Mouse (Mus musculus): ENCODE data around the gene Rpl10.

Rpl10 gene

GRCm38 (mm10) chrX:74270062-74270901 lies at the start of gene Rpl10:
Gene Rpl10, plus strand, starts transcription at chrX:74270812.
- in situ Hi-C loops (cut with MboI; ENCODE audit: low pct_unique_long_range_greater_than_20kb in 1 of 2, low sequenced_read_pairs in 2 of 2, unreplicated experiment in 1 of 2), result no loop called here

GRCm38 (mm10) chrX:74230038-74230437 lies 40.6 kb upstream of the Rpl10 start:
- in situ Hi-C loops (cut with MboI; ENCODE audit: low pct_unique_long_range_greater_than_20kb in 1 of 2, low sequenced_read_pairs in 2 of 2, unreplicated experiment in 1 of 2), result loop anchor here in 1 of 2 experiments (25.0 kb wide), 1 partner anchor 293 kb away; the partner anchor contains the start of gene Renbp

- in situ Hi-C loops (cut with MboI; ENCODE audit: low pct_unique_long_range_greater_than_20kb in 1 of 2, low sequenced_read_pairs in 2 of 2, unreplicated experiment in 1 of 2), result loop anchor here in 1 of 2 experiments (25.0 kb wide), 1 partner anchor 296 kb away; the partner anchor contains the start of gene Renbp
Observed at GRCm38 (mm10) chrX:74233196-74233595, 37.4 kb upstream of the Rpl10 start.

- in situ Hi-C loops (cut with MboI; ENCODE audit: low pct_unique_long_range_greater_than_20kb in 1 of 2, low sequenced_read_pairs in 2 of 2, unreplicated experiment in 1 of 2), result loop anchor here in 1 of 2 experiments (25.0 kb wide), 1 partner anchor 303 kb away; the partner anchor contains the start of gene Renbp
Observed at GRCm38 (mm10) chrX:74240332-74240731, 30.3 kb upstream of the Rpl10 start.

- in situ Hi-C loops (cut with MboI; ENCODE audit: low pct_unique_long_range_greater_than_20kb in 1 of 2, low sequenced_read_pairs in 2 of 2, unreplicated experiment in 1 of 2), result loop anchor here in 1 of 2 experiments (25.0 kb wide), 1 partner anchor 306 kb away; the partner anchor contains the start of gene Renbp
Observed at GRCm38 (mm10) chrX:74243396-74243795, 27.2 kb upstream of the Rpl10 start.

- in situ Hi-C loops (cut with MboI; ENCODE audit: low pct_unique_long_range_greater_than_20kb in 1 of 2, low sequenced_read_pairs in 2 of 2, unreplicated experiment in 1 of 2), result loop anchor here in 1 of 2 experiments (25.0 kb wide), 1 partner anchor 307 kb away; the partner anchor contains the start of gene Renbp
Observed at GRCm38 (mm10) chrX:74243807-74244206, 26.8 kb upstream of the Rpl10 start.

GRCm38 (mm10) chrX:74244614-74245083 lies 26.0 kb upstream of the Rpl10 start:
- in situ Hi-C loops (cut with MboI; ENCODE audit: low pct_unique_long_range_greater_than_20kb in 1 of 2, low sequenced_read_pairs in 2 of 2, unreplicated experiment in 1 of 2), result loop anchor here in 1 of 2 experiments (25.0 kb wide), 1 partner anchor 307 kb away; the partner anchor contains the start of gene Renbp

GRCm38 (mm10) chrX:74245107-74245506 lies 25.5 kb upstream of the Rpl10 start:
- in situ Hi-C loops (cut with MboI; ENCODE audit: low pct_unique_long_range_greater_than_20kb in 1 of 2, low sequenced_read_pairs in 2 of 2, unreplicated experiment in 1 of 2), result loop anchor here in 1 of 2 experiments (25.0 kb wide), 1 partner anchor 308 kb away; the partner anchor contains the start of gene Renbp

GRCm38 (mm10) chrX:74245687-74246086 lies 24.9 kb upstream of the Rpl10 start:
- in situ Hi-C loops (cut with MboI; ENCODE audit: low pct_unique_long_range_greater_than_20kb in 1 of 2, low sequenced_read_pairs in 2 of 2, unreplicated experiment in 1 of 2), result loop anchor here in 1 of 2 experiments (25.0 kb wide), 1 partner anchor 308 kb away; the partner anchor contains the start of gene Renbp

- in situ Hi-C loops (cut with MboI; ENCODE audit: low pct_unique_long_range_greater_than_20kb in 1 of 2, low sequenced_read_pairs in 2 of 2, unreplicated experiment in 1 of 2), result loop anchor here in 1 of 2 experiments (25.0 kb wide), 1 partner anchor 309 kb away; the partner anchor contains the start of gene Renbp
Observed at GRCm38 (mm10) chrX:74246213-74246681, 24.4 kb upstream of the Rpl10 start.

- in situ Hi-C loops (cut with MboI; ENCODE audit: low pct_unique_long_range_greater_than_20kb in 1 of 2, low sequenced_read_pairs in 2 of 2, unreplicated experiment in 1 of 2), result loop anchor here in 1 of 2 experiments (25.0 kb wide), 1 partner anchor 309 kb away; the partner anchor contains the start of gene Renbp
Observed at GRCm38 (mm10) chrX:74246693-74247092, 23.9 kb upstream of the Rpl10 start.

GRCm38 (mm10) chrX:74248651-74249050 lies 22.0 kb upstream of the Rpl10 start:
- in situ Hi-C loops (cut with MboI; ENCODE audit: low pct_unique_long_range_greater_than_20kb in 1 of 2, low sequenced_read_pairs in 2 of 2, unreplicated experiment in 1 of 2), result loop anchor here in 1 of 2 experiments (25.0 kb wide), 1 partner anchor 311 kb away; the partner anchor contains the start of gene Renbp

- in situ Hi-C loops (cut with MboI; ENCODE audit: low pct_unique_long_range_greater_than_20kb in 1 of 2, low sequenced_read_pairs in 2 of 2, unreplicated experiment in 1 of 2), result loop anchor here (5.0 to 25.0 kb wide), 2 partner anchors 163 to 312 kb away; partner anchors contain the start of gene Renbp (in 1 of the 2)
Observed at GRCm38 (mm10) chrX:74249615-74250014, 21.0 kb upstream of the Rpl10 start, which contains the start of gene Flna. Gene Flna, minus strand, starts transcription at chrX:74249820.

- in situ Hi-C loops (cut with MboI; ENCODE audit: low pct_unique_long_range_greater_than_20kb in 1 of 2, low sequenced_read_pairs in 2 of 2, unreplicated experiment in 1 of 2), result loop anchor here in 1 of 2 experiments (5.0 kb wide), 1 partner anchor 158 kb away; no protein-coding TSS in a partner anchor
Observed at GRCm38 (mm10) chrX:74254153-74254887, 16.3 kb upstream of the Rpl10 start, which contains the start of gene Emd. Gene Emd, plus strand, starts transcription at chrX:74254687.

GRCm38 (mm10) chrX:74254888-74255565 lies 15.6 kb upstream of the Rpl10 start:
- in situ Hi-C loops (cut with MboI; ENCODE audit: low pct_unique_long_range_greater_than_20kb in 1 of 2, low sequenced_read_pairs in 2 of 2, unreplicated experiment in 1 of 2), result loop anchor here in 1 of 2 experiments (5.0 kb wide), 1 partner anchor 157 kb away; no protein-coding TSS in a partner anchor

GRCm38 (mm10) chrX:74257746-74258145 lies 12.9 kb upstream of the Rpl10 start:
- in situ Hi-C loops (cut with MboI; ENCODE audit: low pct_unique_long_range_greater_than_20kb in 1 of 2, low sequenced_read_pairs in 2 of 2, unreplicated experiment in 1 of 2), result no loop called here

GRCm38 (mm10) chrX:74269736-74270061 lies 913 bp upstream of the Rpl10 start:
- in situ Hi-C loops (cut with MboI; ENCODE audit: low pct_unique_long_range_greater_than_20kb in 1 of 2, low sequenced_read_pairs in 2 of 2, unreplicated experiment in 1 of 2), result no loop called here

All from mouse embryonic stem cell (cell line).